Mouse (Mus musculus) T-helper 1 cell (primary cell): ENCODE measurements around the gene Kri1.
"Not testable (repeated sequence)": the region's sequence is repeated elsewhere in the genome, so short reads cannot be mapped to it uniquely, and the experiment has no call there.

Experiments used
- in situ Hi-C: fragments of 300-600 bp; cut with MboI, MseI; formaldehyde crosslinking; loops from one replicate; pipeline ENCODE4 v1.15.1; 2025; ENCODE audit warnings: high pct_unique_total_duplicates

The Kri1 gene

DNA sequence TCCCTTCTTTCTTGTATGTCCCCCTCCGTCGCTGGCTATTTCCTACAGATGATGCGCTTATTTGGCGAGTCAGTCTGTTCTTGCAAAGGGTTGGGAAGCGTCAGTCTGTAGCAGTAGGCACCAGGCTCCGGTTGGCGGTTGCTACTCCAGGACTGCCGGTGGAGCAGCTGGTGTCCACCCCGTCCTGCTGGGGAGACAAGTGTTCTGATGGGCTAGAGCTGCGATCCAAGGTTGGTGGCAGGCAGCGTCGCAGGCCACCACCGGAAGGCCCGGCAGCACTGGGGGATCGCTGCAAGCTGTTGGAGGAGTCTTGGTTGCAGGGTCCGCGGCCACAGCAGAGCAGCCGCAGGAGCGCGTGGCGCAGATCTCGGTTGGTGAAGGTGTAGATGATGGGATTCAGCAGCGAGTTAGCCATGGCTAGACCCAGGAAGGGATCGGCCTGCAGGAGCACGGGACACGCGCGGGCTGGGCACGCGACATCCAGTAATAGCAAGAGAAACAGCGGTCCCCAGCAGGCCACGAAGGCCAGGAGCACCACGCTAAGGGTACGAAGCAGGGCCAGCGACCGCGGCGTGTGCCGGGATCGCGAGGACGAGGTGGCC is 43.8 kb downstream of the Kri1 start:
- in situ Hi-C loops: no loop called here

DNA sequence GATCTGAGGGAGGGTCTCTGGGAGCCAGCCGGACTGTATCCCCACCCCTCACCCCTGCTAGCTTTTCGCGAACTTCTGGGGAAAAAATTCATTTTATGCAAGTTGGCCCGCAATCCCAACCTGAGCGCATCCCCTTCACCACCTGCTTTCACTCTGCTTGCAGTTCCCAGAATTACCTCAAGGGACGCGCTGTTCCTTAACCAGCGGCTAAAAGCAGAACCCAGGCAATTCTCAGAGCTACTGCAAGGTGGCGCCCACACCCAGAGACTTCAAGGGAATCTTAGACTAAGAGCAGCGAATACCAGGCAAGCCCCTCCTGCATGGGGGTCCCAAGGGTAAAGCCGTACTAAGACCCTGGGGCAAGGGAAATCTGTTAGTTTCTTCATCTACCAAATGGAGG is 46.4 kb downstream of the Kri1 start:
- in situ Hi-C loops: no loop called here

DNA sequence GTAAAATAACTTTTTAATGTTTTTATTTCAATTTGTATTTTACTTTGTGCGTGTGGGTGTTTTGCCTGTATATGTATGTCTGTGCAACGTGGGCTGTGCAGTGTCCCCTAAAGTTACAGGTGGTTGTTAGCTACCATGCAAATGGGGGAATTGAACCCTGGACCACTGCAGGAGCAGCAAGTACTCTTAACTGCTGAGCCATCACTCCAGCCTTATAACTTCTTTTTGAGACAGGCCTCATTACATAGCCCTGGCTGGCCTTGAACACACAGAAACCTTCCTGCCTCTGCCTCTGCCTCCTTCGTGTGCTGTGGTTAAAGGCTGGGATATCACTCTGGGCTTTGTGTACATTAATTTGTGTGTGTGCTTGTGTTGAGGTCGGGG is 48.3 kb downstream of the Kri1 start:
- in situ Hi-C loops: no loop called here

DNA sequence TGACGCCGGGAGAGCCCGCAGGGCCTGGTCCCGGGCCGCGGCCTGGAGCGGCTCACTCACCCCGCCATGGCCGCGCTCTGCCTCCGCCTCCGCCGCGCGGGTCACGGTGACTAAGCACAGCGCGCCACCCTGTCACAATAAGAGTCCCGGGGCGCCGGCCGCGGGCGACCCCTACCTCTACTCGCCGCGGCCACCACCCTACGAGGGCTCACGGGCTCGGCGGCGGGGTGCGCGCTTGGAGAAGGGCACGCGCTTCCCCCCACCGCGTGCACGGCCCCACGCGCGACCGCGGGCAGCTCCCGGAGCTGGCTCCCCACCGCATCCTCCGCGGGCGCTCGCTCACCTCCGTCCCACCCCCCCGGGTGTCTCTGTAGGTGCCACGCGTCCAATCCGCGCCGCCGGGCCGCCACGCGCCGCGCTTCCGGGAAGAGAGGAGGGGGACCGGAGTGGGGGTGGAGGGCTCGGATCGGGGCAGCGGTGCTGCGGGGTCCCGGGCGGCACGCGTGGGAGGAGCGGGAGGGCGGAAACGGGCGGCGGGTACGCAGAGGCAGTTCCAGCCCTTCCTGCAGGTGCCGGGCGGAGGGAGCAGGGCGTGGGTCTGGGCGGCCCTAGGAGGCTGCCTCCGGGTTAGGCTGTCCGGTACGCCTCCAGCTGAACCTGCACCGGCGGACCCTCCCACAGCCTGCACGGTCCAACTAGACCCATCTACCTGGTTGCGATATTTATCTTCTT is 48.9 kb downstream of the Kri1 start, which contains the start of gene Keap1:
Keap1 (minus strand) TSS at position 629 of the 732 bp plus-strand sequence.
- in situ Hi-C loops: no loop called here

DNA sequence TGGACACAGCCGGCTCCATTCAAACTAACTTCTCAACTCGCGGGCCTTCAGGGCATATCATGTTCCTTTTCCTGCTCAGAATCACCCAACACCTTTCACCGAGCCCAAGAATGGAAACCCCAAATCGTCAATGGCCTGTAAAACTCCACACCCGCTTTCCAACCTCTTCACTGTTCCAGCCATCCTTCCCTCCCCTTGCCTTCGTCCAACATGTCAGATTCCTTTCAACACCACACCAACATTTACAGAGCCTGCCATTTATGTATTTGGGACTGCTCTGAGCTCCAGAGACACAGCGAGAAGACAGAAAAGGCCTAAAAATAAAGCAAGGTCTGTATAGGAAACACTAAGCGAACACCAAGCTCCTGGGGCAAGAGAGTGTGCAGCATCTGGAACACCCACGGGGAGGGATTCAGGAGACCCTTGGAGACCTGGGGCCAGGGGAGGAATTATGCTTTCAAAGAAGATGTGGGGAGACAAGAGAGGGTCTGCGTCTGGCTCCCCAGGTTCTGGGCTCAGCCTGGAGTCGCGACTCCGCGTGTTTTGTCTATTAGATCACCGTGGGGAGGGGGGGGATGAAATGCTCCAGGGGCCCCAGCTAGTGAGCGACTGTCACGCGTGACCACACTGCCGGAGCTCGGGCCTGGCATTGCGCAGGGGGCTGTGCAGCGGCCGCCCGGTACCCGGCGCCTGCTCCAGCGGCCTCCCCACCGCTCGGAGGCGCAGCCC is 49.6 kb downstream of the Kri1 start:
- in situ Hi-C loops: no loop called here

DNA sequence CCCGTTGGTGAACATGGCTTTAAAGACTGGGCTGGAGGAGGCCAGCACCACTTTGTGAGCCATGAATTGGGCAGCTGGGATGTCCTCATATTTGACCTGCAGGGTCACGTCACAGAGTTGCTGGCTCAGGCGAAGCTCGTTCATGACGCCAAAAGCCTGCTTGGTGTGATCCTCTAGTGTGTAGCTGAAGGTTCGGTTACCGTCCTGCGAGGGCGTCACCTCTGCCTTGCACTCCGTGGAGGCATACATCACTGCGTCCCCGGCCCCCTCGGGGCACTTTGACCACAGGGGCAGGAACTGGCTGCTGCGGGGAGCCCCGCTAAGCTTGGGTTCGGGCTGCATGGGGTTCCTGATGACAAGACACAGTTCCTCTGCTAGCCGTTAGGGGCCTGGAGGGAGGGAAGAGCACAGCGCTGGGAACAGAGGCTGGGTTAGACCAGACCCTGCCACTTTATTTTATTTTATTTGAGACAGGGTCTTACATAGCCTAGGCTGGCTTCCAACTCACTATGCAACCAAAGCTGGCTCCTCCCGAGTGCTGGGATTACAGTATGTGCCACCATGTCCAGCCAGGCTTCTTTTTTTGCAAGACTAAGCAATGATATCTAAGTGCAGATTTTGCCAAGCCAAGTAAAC is 50.3 kb downstream of the Kri1 start:
- in situ Hi-C loops: no loop called here

DNA sequence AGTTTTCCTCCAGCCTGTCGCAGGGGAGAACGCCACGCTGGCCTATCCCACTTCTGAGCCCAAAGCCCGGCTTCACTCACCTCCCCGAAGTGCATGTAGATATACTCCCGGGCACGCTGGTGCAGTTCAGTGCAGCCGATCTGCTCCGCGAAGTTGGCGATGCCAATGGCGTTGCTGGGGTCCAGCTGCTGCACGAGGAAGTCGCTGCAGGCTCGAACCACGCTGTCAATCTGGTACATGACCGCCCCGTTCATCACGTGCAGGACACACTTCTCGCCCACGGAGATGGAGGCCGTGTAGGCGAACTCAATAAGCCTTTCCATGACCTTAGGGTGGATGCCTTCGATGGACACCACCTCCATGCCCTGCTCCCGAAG is 50.8 kb downstream of the Kri1 start:
- in situ Hi-C loops: no loop called here

DNA sequence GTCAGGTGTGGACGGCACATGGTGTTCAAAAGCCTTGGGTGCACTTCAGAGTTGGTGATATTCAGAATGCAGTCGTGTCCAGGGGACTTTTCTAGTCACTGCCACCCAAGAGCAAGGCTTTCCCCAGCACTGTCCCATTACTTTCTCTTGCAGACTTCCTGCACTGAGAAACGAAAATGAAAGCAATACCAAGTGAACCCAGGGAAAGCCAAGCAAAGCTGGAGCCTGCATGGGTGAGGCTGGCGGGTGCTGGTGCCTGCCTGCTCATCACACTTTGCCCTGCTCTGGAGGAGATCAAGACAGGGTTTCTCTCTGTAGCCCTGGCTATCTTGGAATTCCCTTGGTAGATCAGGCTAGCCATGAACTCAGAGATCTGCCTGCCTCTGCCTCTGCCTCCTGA is 52.4 kb downstream of the Kri1 start:
- in situ Hi-C loops: no loop called here

DNA sequence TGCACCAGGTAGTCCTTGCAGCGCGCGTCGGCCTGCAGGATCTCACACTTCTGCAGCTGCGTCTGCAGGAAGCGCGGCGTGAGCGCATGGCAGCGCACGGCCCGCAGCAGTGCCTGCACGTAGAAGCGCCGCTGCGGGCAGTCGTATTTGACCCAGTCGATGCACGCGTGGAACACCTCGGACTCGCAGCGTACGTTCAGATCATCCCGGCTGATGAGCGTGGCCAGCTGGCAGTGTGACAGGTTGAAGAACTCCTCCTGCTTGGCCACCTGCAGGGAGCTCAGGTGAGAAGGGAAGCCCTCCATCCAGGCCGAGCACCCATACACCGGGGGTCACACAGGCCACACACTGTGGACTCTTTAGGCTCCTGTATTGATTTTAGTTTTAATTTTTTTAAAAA is 54.0 kb downstream of the Kri1 start:
- in situ Hi-C loops: no loop called here

DNA sequence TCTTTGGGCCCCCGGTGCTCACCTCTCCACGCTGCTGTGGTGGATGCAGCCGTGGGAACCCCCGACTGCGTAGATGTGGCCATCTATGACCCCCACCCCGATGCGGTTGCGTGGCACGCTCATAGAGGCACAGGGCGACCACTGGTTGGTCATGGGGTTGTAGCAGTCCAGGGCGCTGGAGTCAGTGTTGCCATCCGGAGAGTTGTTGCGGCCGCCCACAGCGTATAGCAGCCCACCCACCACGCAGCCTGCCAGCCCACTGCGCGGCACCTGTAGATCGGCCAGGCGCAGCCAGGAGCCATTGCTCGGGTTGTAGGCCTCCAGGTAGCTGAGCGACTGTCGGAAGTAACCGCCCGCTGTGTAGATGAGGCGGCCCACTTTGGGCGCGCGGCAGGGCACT is 54.4 kb downstream of the Kri1 start:
- in situ Hi-C loops: no loop called here

DNA sequence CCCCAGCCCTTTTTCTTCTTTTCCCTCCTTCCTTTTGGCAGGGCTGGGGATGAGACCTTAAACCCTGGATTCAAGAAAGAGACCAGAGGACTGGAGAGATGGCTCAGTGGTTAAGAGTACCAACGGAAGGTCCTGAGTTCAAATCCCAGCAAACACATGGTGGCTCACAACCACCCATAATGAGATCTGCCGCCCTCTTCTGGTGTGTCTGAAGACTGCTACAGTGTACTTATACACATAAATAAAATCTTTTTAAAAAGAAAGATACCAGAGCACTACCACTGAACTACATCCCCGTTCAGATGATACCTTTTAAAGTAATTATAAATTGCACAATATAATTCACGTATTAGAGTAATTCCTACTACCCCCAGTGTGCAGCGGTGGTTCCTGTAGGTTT is 54.9 kb downstream of the Kri1 start:
- in situ Hi-C loops: no loop called here

DNA sequence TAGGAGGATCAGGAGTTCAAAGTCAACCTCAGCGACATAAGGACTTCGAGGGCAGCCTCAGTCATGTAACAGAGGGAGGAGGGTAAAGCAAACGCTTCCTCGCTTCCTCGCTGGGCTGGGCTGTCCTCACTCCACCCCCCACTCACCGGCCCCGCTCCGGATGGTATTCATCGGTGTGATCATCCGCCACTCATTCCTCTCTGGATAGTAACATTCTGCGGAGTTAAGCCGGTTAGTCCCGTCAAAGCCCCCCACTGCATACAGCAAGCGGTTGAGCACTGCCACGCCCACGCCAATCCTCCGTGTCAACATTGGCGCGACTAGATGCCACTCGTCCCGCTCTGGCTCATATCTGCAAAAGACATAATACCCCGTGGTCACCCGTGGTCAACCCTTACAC is 56.2 kb downstream of the Kri1 start:
- in situ Hi-C loops: no loop called here

DNA sequence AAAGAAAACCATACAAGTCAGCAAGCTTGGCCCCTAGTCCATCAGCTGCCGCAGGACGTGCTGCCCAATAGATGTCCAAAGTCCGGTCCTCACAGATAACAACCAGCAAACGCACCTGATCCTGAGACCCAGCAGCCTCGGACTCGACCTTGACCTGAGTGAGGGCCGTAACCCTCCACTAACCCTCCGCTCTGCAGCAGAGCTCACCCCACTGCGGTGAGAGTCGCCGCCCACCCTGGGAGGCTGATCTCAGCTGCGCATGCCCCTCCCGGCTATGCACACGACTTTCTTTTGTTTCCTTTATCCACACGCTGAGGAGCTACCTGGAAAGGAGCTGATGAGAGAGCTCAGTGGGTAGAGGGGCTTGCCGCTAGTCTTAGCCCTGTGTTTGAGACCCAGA is 60.4 kb downstream of the Kri1 start:
- in situ Hi-C loops: no loop called here

DNA sequence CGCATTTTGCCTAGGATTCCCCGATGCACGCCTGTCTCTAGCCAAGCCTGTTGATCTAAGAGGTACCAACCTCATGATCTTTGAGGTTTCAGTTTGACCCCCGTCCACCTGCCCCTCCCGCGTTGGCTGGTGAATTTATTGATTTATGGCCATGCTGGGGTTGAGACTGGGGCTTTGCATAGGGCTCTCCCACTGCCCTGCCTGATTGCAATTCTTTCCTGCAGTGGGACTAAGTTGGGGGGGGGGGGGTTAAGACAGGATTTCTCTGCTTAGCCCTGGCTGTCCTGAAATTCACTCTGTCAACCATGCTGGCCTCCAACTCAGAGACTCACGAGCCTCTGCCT is 62.4 kb downstream of the Kri1 start:
- in situ Hi-C loops: no loop called here

DNA sequence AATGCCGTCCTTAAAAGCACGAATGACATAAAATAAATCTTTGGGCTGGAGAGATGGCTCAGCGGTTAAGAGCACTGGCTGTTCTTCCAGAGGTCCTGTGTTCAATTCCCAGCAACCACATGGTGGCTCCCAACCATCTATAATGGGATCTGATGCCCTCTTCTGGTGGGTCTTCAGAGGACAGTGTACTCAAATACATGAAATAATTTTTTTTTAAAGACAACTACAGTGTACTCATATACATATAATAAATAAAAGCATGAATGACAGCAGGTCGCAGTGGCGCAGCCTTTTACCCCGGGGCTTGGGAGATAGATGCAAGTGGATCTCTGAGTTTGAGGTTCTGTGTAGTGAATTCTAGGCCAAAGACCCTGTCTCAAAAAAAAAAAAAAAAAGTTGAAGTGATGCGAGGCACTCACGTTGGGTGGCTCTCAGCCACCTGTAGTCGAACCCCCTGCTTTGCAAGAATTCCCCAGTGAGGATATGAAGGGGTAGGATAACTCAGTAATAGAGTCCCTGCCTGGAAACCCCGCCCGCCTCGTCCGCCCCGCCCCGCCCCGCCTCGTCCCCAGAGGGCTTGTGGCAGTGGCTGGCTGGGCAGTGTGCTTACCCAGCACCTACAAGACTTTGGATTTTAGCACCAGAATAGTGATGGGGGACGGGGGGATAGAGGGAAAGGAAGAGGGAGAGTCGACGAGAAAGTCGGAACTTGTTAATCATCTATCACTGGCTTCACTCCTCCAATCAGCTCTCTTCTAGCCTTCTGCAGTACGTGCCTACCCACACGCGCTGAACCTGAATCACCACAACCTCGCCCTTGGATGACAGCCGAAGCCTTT is 63.0 kb downstream of the Kri1 start:
- in situ Hi-C loops: no loop called here

DNA sequence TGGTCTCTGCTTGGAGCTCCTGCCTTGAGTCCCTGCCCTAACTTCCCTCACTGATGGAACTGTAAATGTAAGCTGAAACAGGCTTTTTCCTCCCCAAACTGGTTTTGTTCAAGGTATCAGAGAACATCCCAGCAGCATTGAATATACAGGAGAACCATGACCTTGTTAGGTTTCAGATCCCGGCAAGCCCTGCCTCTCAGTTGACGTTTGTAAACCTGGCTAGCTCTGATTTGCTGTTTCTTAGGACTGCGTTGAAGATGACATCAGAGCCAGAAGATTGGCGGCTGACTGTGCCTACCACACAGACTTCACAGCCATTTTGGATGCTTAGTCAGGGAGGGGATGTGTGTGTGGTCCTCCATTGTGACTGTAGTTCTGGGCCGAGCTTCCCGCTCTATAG is 63.9 kb downstream of the Kri1 start:
- in situ Hi-C loops: no loop called here

DNA sequence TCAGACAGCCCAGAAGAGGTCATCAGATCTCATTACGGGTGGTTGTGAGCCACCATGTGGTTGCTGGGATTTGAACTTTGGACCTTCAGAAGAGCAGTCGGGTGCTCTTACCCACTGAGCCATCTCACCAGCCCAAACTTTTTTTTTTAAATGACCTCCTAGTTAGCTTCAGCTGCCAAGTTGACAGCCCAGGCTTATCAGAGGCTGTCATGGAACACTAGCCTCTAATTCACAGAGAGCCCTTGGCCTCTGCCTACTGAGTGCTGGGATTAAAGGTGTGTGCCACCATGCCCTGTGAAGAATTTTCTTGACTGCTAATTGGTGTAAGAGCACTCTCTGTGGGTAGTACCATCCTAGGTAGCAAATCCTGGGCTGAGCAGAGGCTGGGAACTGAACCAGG is 64.3 kb downstream of the Kri1 start:
- in situ Hi-C loops: not testable (repeated sequence)
